Mouse (Mus musculus) limb, embryonic 13.5 days (tissue): Measurements from ENCODE around the gene C1galt1. TPM values are rescaled to one million over a fixed set of nuclear protein-coding genes. Genes with fewer than 3 reads are reported as not detected.

Source experiments
- ATAC-seq: fragments of 200-750 bp; cut with Nextera tagmentation; 2 replicates; pipeline ENCODE4 v1.8.0; 2017; ENCODE audit warnings: low read depth, moderate number of reproducible peaks, moderate TSS enrichment; ENCODE audit not compliant: low FRiP score
- H3K27ac ChIP-seq: fragments of 300-500 bp; sonication (generic); 2 replicates; pipeline ENCODE4 v1.5.1; 2015; ENCODE audit warnings: inconsistent platforms, mild to moderate bottlenecking, moderate library complexity
- H3K27me3 ChIP-seq: fragments of 300-500 bp; sonication (generic); 2 replicates; pipeline ENCODE4 v1.6.1; 2015; ENCODE audit warnings: mild to moderate bottlenecking, inconsistent platforms
- H3K36me3 ChIP-seq: fragments of 300-500 bp; sonication (generic); 2 replicates; pipeline ENCODE4 v1.6.1; 2015; ENCODE audit warnings: inconsistent platforms, mild to moderate bottlenecking, moderate library complexity
- H3K4me1 ChIP-seq: fragments of 300-500 bp; sonication (generic); 2 replicates; pipeline ENCODE4 v1.6.1; 2015; ENCODE audit warnings: inconsistent platforms
- H3K4me2 ChIP-seq: fragments of 300-500 bp; sonication (generic); replicated peaks from 2 replicates; pipeline ENCODE4 v1.6.1; 2015; ENCODE audit warnings: inconsistent platforms, mild to moderate bottlenecking, moderate library complexity
- H3K4me3 ChIP-seq: fragments of 300-500 bp; sonication (generic); 2 replicates; pipeline ENCODE4 v1.5.1; 2015; ENCODE audit warnings: moderate library complexity, mild to moderate bottlenecking, inconsistent platforms
- H3K9ac ChIP-seq: fragments of 300-500 bp; sonication (generic); 2 replicates; pipeline ENCODE4 v1.6.1; 2015; ENCODE audit warnings: mild to moderate bottlenecking, inconsistent platforms
- H3K9me3 ChIP-seq: fragments of 300-500 bp; sonication (generic); 2 replicates; pipeline ENCODE4 v1.6.1; 2016; ENCODE audit warnings: inconsistent platforms
- WGBS: fragments of 180-500 bp; shearing (Covaris S2); methylation state at CpG from one replicate; pipeline ENCODE4 v1.1.7; 2015; 5-methylcytosine and 5-hydroxymethylcytosine counted together
- polyA plus RNA-seq: library from polyadenylated mRNA; unstranded; fragments of >200 nt; fragmentation: Nextera tagmentation; extraction: Ambion mirVana; gene quantifications from 2 replicates; pipeline ENCODE4 v1.2.1, GENCODE M21; 2015

The C1galt1 gene
- polyA plus RNA-seq, 1 experiment from 2014 or later = 3.1 TPM

- Histone ChIP-seq H3K4me1 (peaks cover 4% of the 10 kb centered on the region; the same call in 1 of the 2 replicates), H3K4me2 (no peak overlapping the region), H3K9ac (no peak overlapping the region), H3K4me3 (no peak overlapping the region), H3K9me3 (no peaks in the 10 kb centered on the region), H3K36me3 (no peaks in the 10 kb centered on the region), H3K27ac (no peak overlapping the region), H3K27me3 (no peaks in the 10 kb centered on the region)
- no peak for ATAC-seq
- 87% methylated on average over 5 of the region's 5 CpGs for whole genome bisulfite sequencing
Observed at GRCm38 (mm10) chr6:7876836-7877235, 32.2 kb downstream of the C1galt1 start.

- ATAC-seq = no peak
- 64% methylated on average over 1 of the region's 1 CpGs for WGBS
Observed at GRCm38 (mm10) chr6:7881595-7882128, 37.0 kb downstream of the C1galt1 start.

GRCm38 (mm10) chr6:7882520-7882919, 37.9 kb downstream of the C1galt1 start:
- Histone ChIP-seq H3K4me1 (no peaks in the 10 kb centered on the region), H3K4me3 (no peak overlapping the region), H3K27ac (no peak overlapping the region), H3K36me3 (no peaks in the 10 kb centered on the region), H3K9me3 (no peaks in the 10 kb centered on the region), H3K4me2 (no peak overlapping the region), H3K27me3 (no peaks in the 10 kb centered on the region), H3K9ac (no peak overlapping the region)
- ATAC-seq = no peak
- 72% methylated on average over 13 of the region's 13 CpGs for WGBS

More at GRCm38 (mm10) chr6:7881595-7882128, 37.0 kb downstream of the C1galt1 start:
- no peak overlapping the region for H3K9ac ChIP-seq
- no peak overlapping the region for H3K4me3 ChIP-seq
- H3K4me2 ChIP-seq = no peak overlapping the region
- no peaks in the 10 kb centered on the region for H3K9me3 ChIP-seq
- no peaks in the 10 kb centered on the region for H3K36me3 ChIP-seq
- H3K4me1 ChIP-seq = no peaks in the 10 kb centered on the region
- H3K27ac ChIP-seq = no peak overlapping the region
- no peaks in the 10 kb centered on the region for H3K27me3 ChIP-seq

- Histone ChIP-seq H3K4me1 (no peaks in the 10 kb centered on the region), H3K4me3 (no peak overlapping the region), H3K4me2 (no peak overlapping the region), H3K36me3 (no peaks in the 10 kb centered on the region), H3K27me3 (no peaks in the 10 kb centered on the region), H3K9me3 (no peaks in the 10 kb centered on the region), H3K27ac (no peak overlapping the region), H3K9ac (no peak overlapping the region)
- 77% methylated on average over 5 of the region's 5 CpGs for whole genome bisulfite sequencing
- ATAC-seq = no peak
Observed at GRCm38 (mm10) chr6:7885994-7886684, 41.5 kb downstream of the C1galt1 start.

- ATAC-seq = no peak
- no peaks in the 10 kb centered on the region for H3K36me3 ChIP-seq
- WGBS = 69% methylated on average over 2 of the region's 2 CpGs
Observed at GRCm38 (mm10) chr6:7886685-7887004, 42.0 kb downstream of the C1galt1 start.

GRCm38 (mm10) chr6:7896339-7896738, 51.7 kb downstream of the C1galt1 start:
- 90% methylated on average over 5 of the region's 5 CpGs for WGBS
- Histone ChIP-seq H3K4me3 (no peak overlapping the region), H3K9ac (no peak overlapping the region), H3K4me2 (no peak overlapping the region), H3K27me3 (no peaks in the 10 kb centered on the region), H3K9me3 (no peaks in the 10 kb centered on the region), H3K36me3 (no peaks in the 10 kb centered on the region), H3K27ac (no peak overlapping the region), H3K4me1 (no peaks in the 10 kb centered on the region)
- ATAC-seq = no peak

More at GRCm38 (mm10) chr6:7886685-7887004, 42.0 kb downstream of the C1galt1 start:
- Histone ChIP-seq H3K27me3 (no peaks in the 10 kb centered on the region), H3K4me3 (no peak overlapping the region), H3K4me2 (no peak overlapping the region), H3K27ac (no peak overlapping the region), H3K9ac (no peak overlapping the region), H3K4me1 (no peaks in the 10 kb centered on the region), H3K9me3 (no peaks in the 10 kb centered on the region)

GRCm38 (mm10) chr6:7912015-7912414, 67.4 kb downstream of the C1galt1 start:
- no peak overlapping the region for H3K4me2 ChIP-seq
- H3K9me3 ChIP-seq = no peaks in the 10 kb centered on the region
- ATAC-seq = no peak
- no peak overlapping the region for H3K4me3 ChIP-seq
- no peaks in the 10 kb centered on the region for H3K27me3 ChIP-seq
- no peak overlapping the region for H3K27ac ChIP-seq
- 77% methylated on average over 2 of the region's 2 CpGs for WGBS
- H3K9ac ChIP-seq = no peak overlapping the region
- no peaks in the 10 kb centered on the region for H3K36me3 ChIP-seq
- H3K4me1 ChIP-seq = no peaks in the 10 kb centered on the region

Other genes with a start within 250 kb of the C1galt1 start
- 67.8 and 74.2 TPM in 2 replicates for gene Asns, start 151.6 kb upstream of the C1galt1 start, polyA plus RNA-seq